Comparison of ENCODE assay signal across 33 mouse cellular contexts in genomic region chr15:75132346-75132745, GRCm38 (mm10). TPM values are rescaled to one million over a fixed set of nuclear protein-coding genes. Genes with fewer than 3 reads are reported as not detected.
"Had no signal": no experiment of that assay in that cellular context is flagged by ENCODE, and none has a peak within 500 bp of the region (broad histone marks: within the 10 kb centered on the region; RNA-seq: fewer than 3 reads in every experiment).

No protein-coding gene starts in this region.

RNA-seq across cellular contexts. Expression of gene Ly6c2, which starts 20.6 kb away (rescaled TPM):
- total RNA-seq: forebrain, postnatal 0 days had no signal
- polyA plus RNA-seq: heart, embryonic 10.5 days; heart, embryonic 12.5 days; hindbrain, embryonic 10.5 days; hindbrain, embryonic 12.5 days had no signal

RNA-seq across cellular contexts. Expression of gene Ly6g, which starts 22.7 kb away (rescaled TPM):
- total RNA-seq: forebrain, postnatal 0 days; gastrocnemius, adult 18-20 months; gastrocnemius, adult 8-10 months; gastrocnemius, postnatal 14 days; gastrocnemius, postnatal 36 days; heart, adult 18-20 months; heart, adult 8-10 months; heart, postnatal 10 days; heart, postnatal 25 days; layer of hippocampus, adult 18-20 months; layer of hippocampus, adult 8-10 months; layer of hippocampus, postnatal 14 days; layer of hippocampus, postnatal 36 days; left cerebral cortex, adult 18-20 months; left cerebral cortex, adult 8-10 months; left cerebral cortex, postnatal 10 days; left cerebral cortex, postnatal 25 days; left cerebral cortex, postnatal 4 days had no signal
- polyA plus RNA-seq: forebrain, postnatal 0 days; gonadal fat pad, adult 2 months; heart, embryonic 10.5 days; heart, embryonic 12.5 days; heart, embryonic 14.5 days; hindbrain, embryonic 10.5 days; hindbrain, embryonic 12.5 days; hindbrain, embryonic 14.5 days; hindbrain, embryonic 16.5 days; inflammation-experienced regulatory T-cells, adult 6 months; intestine, embryonic 15.5 days; large intestine, adult 2 months; limb, embryonic 11.5 days; limb, embryonic 13.5 days; limb, embryonic 15.5 days; liver, embryonic 11.5 days had no signal
